ENCODE assay signal across 11 mouse cellular contexts in genomic region chr7:96511953-96512511, GRCm38 (mm10).
DNase-seq lines count a peak whose midpoint lies in the region; ATAC-seq lines count a peak whose summit lies in the region.
"Had no signal": no experiment of that assay in that cellular context is flagged by ENCODE, and none has a peak within 500 bp of the region (broad histone marks: within the 10 kb centered on the region; RNA-seq: fewer than 3 reads in every experiment).

No protein-coding gene starts in this region.

- peak; percentile 48 for ATAC-seq in kidney, embryonic 14.5 days (ENCODE audit: low FRiP score, low TSS enrichment)
- peak; percentile 53; the same call in 1 of the 2 replicates for ATAC-seq in forebrain, embryonic 12.5 days (ENCODE audit: low FRiP score)
- ATAC-seq in midbrain, embryonic 14.5 days (ENCODE audit: low FRiP score, low TSS enrichment) = peak; percentile 53; the same call in 1 of the 2 replicates

- DNase-seq in kidney, postnatal 36 days = no peak
- DNase-seq in embryonic facial prominence, embryonic 10.5 days (ENCODE audit: low spot score) = no peak
- DNase-seq in midbrain, embryonic 14.5 days = peak; percentile 63
- no peak for DNase-seq in layer of hippocampus, adult 9-10 months (ENCODE audit: low spot score)
- DNase-seq in natural killer cell, adult 2 months (ENCODE audit: low spot score in 2 of 2) = no peak
- no peak for DNase-seq in left cerebral cortex, postnatal 10 days (ENCODE audit: extremely low spot score in 1 of 2, low spot score in 2 of 2)
- DNase-seq: adrenal gland, postnatal 25 days; cerebellum, adult 9-10 months; lung, adult 2 months had no signal

- H3K4me2 ChIP-seq in kidney, embryonic 14.5 days (replicated peaks; ENCODE audit: low read depth, low read length) = no peak overlapping the region
- no peak overlapping the region; the same call in 1 of the 2 replicates for H3K4me2 ChIP-seq in forebrain, embryonic 12.5 days
- peak overlapping the region; percentile 23; the same call in 1 of the 2 replicates for H3K4me2 ChIP-seq in midbrain, embryonic 14.5 days (ENCODE audit: low read length)

- peak overlapping the region; percentile 76; the same call in 1 of the 2 replicates for H3K27ac ChIP-seq in kidney, embryonic 14.5 days (ENCODE audit: low read depth, low read length)
- peak overlapping the region; percentile 24; the same call in 1 of the 2 replicates for H3K27ac ChIP-seq in embryonic facial prominence, embryonic 10.5 days (replicated peaks)
- H3K27ac ChIP-seq in forebrain, embryonic 12.5 days = peak overlapping the region; percentile 36; the same call in 1 of the 2 replicates
- no peak overlapping the region; the same call in 1 of the 2 replicates for H3K27ac ChIP-seq in midbrain, embryonic 14.5 days (replicated peaks; ENCODE audit: low read depth, low read length)

- no peak overlapping the region for H3K9ac ChIP-seq in kidney, embryonic 14.5 days (ENCODE audit: low read depth, low read length)
- no peak overlapping the region for H3K9ac ChIP-seq in forebrain, embryonic 12.5 days
- H3K9ac ChIP-seq in midbrain, embryonic 14.5 days (replicated peaks; ENCODE audit: low read length) = no peak overlapping the region

- no peaks in the 10 kb centered on the region for H3K27me3 ChIP-seq in kidney, embryonic 14.5 days (ENCODE audit: control insufficient read depth, insufficient read depth, low read length)
- H3K27me3 ChIP-seq in embryonic facial prominence, embryonic 10.5 days (replicated peaks; ENCODE audit: low read depth, poor library complexity, severe bottlenecking) = no peaks in the 10 kb centered on the region
- no peaks in the 10 kb centered on the region; the same call in 1 of the 2 replicates for H3K27me3 ChIP-seq in forebrain, embryonic 12.5 days
- no peaks in the 10 kb centered on the region for H3K27me3 ChIP-seq in midbrain, embryonic 14.5 days (ENCODE audit: control insufficient read depth, insufficient read depth, low read length)

- H3K36me3 ChIP-seq in kidney, embryonic 14.5 days (ENCODE audit: control insufficient read depth, insufficient read depth, low read length) = no peaks in the 10 kb centered on the region
- H3K36me3 ChIP-seq in embryonic facial prominence, embryonic 10.5 days (replicated peaks) = no peaks in the 10 kb centered on the region
- no peaks in the 10 kb centered on the region for H3K36me3 ChIP-seq in forebrain, embryonic 12.5 days (replicated peaks)
- H3K36me3 ChIP-seq in midbrain, embryonic 14.5 days (ENCODE audit: control insufficient read depth, insufficient read depth, low read length) = no peaks in the 10 kb centered on the region

- WGBS in kidney, embryonic 14.5 days = 71% methylated on average over 14 of the region's 14 CpGs
- WGBS in embryonic facial prominence, embryonic 10.5 days = 86% methylated on average over 14 of the region's 14 CpGs
- WGBS in forebrain, embryonic 12.5 days = 52% methylated on average over 14 of the region's 14 CpGs
- WGBS in midbrain, embryonic 14.5 days = 43% methylated on average over 14 of the region's 14 CpGs

- no peaks in the 10 kb centered on the region for H3K9me3 ChIP-seq in kidney, embryonic 14.5 days (ENCODE audit: control insufficient read depth, low read length)
- no peaks in the 10 kb centered on the region for H3K9me3 ChIP-seq in embryonic facial prominence, embryonic 10.5 days
- H3K9me3 ChIP-seq in forebrain, embryonic 12.5 days = no peaks in the 10 kb centered on the region
- H3K9me3 ChIP-seq in midbrain, embryonic 14.5 days (ENCODE audit: control insufficient read depth, low read length) = no peaks in the 10 kb centered on the region

- intact Hi-C loops in left cerebral cortex, postnatal 10 days (cut with DNase I) = no loop called here

- H3K4me1 ChIP-seq in kidney, embryonic 14.5 days (ENCODE audit: control insufficient read depth, insufficient read depth, low read length) = peaks cover 14% of the 10 kb centered on the region
- peaks cover 29% of the 10 kb centered on the region for H3K4me1 ChIP-seq in embryonic facial prominence, embryonic 10.5 days
- peaks cover 20% of the 10 kb centered on the region for H3K4me1 ChIP-seq in forebrain, embryonic 12.5 days
- H3K4me1 ChIP-seq in midbrain, embryonic 14.5 days (ENCODE audit: control insufficient read depth, insufficient read depth, low read length) = peaks cover 12% of the 10 kb centered on the region

- H3K4me3 ChIP-seq in kidney, embryonic 14.5 days (ENCODE audit: low read length) = no peak overlapping the region
- H3K4me3 ChIP-seq in embryonic facial prominence, embryonic 10.5 days = no peak overlapping the region
- no peak overlapping the region for H3K4me3 ChIP-seq in forebrain, embryonic 12.5 days (replicated peaks)
- no peak overlapping the region for H3K4me3 ChIP-seq in midbrain, embryonic 14.5 days (replicated peaks; ENCODE audit: low read depth, low read length)
